Mouse (Mus musculus) layer of hippocampus, postnatal 36 days (tissue): ENCODE results near the gene Hes5. TPM values are rescaled to one million over a fixed set of nuclear protein-coding genes. Genes with fewer than 3 reads are reported as not detected.

Experiments used
- DNase-seq, 2 experiments: peaks; one replicate each; pipeline ENCODE4 v3.0.0; 2022
- total RNA-seq, 2 experiments: library from RNA; stranded (reverse); gene quantifications; 2 replicates each; pipeline ENCODE4 v1.2.3; 2021

Hes5 gene
- total RNA-seq, 2 experiments from 2014 or later: 17.6 to 28.1 TPM

DNA sequence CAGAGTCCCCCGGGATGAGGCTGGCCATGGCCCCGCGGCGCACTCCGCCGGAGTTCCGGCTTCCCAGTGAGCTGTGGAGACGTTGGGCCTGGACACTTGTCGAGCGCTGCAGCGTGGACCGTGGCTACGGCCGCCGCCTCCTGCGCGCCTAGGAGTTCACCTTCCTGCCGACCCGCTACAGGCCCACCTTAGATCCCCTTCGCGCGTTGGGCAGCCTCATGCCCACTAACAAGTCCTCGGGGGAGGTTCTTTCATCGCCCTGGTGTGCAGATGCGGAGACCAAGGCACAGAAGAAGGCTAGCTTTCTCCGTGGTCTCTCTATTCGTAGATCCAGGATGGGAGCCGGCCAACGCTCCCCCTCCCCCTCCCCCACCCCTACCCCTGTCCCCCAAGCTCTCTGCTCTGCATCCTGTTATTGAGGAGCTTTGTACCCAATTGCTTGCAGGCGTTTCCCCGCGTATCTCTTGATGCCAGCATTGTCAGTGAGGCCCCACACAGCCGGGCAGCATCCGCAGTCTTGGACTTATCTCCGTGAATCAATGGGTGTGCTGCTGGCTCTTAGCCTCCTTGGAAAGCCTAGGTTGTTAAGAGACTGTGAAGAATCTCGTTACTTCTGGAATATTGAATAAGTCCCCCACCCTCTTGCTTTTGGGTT, 4.0 kb downstream of the Hes5 start:
- DNase-seq: no peak

DNA sequence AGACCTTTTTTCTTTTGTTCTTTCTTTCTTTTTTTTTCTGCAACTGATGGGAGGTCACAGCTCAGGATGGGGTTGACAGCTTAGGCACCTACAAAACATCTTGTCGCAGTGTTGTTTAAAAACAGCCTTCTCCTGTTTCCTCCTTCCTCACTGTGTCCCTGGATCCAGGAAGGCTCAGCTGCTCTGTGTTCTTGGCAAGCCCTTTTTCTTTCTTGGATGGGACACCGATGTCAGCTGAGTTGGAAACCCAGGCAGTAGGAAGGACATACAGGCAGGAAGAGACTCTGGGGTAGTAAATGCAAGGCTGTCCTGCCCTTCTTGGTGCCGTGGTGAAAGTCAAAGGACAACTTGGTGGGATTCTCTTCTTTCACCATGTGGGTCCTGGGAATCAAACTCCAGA, 5.1 kb downstream of the Hes5 start:
- DNase-seq: no peak

DNA sequence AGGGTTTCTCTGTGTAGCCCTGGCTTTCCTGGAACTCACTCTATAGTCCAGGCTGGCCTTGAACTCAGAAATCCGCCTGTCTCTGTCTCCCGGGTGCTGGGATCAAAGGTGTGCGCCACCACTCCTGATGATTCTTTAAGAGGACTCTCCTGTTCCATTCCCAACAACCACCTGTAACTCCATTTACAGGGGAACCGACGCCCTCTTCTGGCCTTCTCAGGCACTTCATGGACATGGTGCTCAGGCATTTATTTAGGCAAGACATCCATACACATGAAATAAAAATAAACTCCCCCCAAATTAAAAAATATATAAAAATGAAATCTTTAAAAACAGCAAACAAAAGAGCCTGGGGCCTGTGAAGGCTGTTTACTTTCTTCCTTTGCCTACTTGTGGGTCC, 6.5 kb downstream of the Hes5 start:
- peak in 1 of 2 experiments; percentile 53 for DNase-seq

DNA sequence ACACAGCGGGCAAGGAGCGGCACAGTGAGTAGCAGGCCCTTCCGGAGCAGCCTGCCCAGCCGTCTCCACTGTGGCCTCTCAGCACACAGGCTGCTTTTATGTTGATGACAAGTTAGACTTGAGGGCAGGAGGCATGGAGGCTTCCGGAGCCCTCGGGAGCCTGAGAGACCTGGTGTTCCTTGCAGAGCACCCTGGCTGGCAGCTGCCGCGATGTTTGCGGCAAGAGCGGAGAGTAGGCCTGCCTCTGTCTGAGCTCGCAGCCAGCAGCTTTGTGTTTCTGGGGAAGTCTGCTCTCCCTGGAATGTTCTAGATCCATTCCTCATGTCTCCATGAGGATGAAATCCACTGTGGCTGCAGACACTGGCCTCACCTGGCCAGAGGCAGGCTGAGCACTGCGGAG, 11.8 kb downstream of the Hes5 start:
- no peak for DNase-seq

DNA sequence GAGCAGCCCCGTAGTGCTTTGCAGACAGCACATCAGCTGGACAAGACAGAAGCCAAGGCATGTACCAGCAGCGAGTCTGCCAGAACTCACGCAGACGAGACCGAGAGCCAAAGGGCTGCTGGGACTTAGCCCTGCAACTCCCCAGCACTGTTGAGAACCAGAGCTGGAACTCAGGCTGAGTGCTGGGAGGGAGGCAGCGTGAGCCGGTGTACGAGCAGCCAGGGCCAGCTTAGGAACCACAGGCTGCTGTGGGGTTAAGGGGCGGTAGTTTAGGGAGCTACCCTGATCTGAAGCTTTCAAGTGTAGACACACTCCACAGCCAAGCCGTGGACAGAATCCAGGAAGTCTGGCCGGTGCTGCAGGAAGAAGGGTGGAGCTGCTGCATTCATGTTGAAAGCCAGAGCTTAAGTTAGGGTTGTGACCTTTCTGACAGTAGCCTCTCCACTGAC, 13.5 kb downstream of the Hes5 start:
- DNase-seq: no peak

DNA sequence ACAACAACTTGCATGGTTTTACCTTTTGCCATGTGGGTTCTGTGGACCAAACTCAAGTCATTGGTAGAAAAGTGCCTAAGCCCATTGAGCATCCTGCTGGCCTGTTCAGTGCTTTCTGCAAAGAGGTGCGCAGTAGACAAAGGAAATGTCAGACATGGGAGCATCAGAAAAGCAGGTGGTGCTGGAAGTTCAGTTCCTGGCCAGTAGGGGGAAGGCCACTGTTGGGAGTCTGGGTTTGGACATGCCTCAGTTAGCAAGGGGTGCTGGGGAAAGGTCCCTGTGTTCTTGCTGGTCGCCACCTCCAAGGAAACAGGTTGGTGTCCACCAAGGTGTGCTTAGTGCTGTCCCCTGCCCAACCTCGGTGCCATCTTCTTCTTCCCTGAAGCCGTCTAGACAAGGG, 19.4 kb downstream of the Hes5 start:
- no peak for DNase-seq

DNA sequence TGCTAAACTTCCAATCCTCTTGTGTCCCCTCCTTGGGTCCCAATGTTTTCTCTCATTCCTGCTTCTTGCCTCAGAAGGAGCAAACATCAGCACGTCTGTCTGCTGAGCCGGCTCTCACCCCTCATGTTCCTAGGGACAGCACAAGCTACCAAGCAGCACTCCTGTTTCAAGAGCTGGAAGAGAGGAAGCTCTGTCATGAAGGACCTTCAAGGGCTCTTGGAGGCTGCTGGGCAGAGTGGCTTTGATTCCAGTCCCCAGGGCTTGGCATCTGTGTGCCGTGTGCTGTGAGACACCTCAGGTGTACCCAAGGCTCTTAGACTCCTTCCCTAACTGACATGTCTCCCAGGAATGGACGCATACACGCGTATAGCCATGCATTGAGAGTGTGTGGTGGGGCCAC, 20.4 kb downstream of the Hes5 start:
- DNase-seq: no peak

DNA sequence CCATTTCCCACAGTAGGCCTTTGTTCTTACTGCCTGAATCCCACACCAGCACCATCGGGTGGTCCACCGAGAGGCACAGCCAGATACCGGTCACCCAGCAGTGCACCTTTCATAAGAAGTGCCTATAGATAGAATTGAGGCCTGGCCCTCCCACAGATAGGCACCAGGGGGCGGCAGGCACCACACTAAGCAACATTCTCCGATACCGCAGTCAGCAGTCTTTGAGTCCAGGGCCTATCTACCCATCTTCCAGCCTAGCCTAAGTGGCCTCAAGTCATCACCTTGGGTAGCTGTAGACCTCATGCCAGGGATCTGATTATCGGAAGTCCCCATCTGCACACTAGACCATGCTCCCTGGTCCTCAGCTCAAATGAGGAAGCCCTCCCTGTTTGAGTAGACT, 20.8 kb downstream of the Hes5 start:
- peak; percentile 61 to 74 for DNase-seq

DNA sequence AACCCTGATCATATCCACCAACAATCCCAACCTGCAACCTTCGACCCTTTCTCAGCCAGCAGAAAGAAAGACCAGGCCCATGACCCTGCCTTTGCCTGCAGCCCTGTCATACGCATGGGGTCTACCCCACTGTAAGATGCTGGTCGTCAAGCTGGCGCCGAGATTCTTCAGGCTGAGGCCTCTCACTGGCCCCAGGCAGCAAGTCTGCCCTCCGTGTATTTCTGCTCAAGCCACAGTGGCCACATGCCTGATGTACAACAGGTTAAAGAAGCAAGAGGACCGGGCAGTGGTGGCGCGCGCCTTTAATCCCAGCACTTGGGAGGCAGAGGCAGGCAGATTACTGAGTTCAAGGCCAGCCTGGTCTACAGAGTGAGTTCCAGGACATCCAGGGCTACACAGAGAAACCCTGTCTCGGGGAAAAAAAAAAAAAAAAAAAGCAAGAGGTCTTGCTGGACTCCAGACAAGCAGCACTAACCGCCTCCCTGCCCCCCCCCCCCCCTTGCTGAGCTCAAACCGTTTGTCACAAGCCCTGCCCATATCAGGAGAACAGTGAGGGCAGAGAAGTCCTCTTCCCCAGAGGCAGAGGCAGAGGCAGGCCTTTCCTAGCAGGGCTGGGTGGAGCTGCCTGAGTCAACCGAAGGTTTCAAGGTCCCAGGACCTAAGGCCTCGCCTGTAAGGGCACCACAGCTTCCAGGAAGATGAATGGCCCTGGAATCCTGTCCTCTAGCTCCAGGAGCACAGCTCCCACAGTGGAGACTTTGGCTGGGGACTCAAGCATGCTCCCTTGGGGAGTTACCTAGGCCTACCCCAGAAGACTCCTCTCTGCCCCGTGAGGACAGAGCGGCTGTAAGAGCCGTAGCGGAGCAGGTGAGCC, 21.8 kb downstream of the Hes5 start:
- no peak for DNase-seq

DNA sequence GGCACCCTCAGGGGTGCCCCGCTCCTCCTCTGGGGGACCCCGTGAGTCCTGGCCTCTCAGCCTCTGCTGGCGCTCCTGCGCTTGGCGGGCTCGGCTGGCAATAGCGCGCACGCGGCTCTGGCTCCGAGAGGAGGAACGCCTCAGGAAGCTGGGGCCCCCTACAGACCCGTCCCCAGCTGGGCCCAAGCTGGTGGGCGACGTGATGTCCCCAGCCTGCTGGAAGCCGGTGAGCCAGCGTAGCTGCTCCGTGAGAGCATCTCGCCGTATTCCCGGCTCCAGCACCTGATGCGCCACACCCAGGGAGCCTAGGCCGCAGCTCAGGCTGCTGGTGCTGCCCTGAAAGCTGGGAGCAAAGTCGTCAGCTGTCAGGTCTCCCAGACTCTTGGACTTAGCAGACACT, 23.0 kb downstream of the Hes5 start:
- no peak for DNase-seq

DNA sequence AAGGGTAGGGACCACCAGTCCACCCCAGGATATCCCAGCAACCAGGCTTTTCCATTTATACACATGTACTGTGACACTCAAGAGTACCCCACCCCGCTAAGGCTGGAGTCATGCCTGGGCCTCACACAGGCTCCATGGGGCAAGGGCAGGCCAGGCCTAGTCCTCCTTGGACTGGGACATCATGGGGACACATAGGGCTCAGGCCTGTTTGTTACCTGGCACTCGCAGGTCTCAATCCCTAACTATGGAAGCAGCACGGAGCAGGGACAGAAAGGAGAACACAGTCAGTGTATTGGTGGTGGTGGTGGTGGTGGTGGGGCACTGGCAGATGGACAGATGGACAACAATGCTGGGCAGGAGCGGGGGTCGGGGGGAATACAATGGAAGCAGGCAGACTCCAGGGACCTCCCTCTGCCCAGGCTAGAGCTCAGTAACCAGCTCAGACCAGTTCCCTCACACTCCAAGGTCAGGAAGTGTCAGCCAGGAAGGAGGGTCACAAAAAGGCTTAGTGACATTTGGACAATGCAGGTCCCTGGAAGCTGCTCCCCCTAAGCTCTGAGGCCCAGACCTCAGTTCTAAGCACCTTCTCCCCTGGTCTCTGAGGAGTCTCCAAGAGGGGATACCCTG, 24.5 kb downstream of the Hes5 start:
- DNase-seq: no peak

DNA sequence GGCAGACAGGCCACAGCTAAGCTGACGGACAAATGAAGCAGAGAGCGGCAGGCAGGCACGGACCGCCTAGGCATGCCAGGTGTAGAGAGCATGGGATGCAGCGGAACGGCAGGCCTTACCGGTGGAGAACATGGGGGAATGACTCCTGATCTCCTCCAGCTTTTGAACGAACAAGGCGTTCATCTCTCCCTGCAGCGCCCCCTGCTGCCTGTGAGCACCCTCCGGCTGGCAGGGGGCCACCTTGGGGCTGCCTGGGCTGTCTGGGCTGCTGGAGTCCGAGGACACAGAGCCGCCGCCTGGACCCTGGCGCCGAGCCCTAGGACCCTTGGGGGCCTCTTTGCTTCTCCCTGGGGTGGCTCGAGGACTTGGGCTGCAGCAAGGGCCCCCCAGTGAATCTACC, 25.4 kb downstream of the Hes5 start:
- DNase-seq: peak; percentile 75 to 80

DNA sequence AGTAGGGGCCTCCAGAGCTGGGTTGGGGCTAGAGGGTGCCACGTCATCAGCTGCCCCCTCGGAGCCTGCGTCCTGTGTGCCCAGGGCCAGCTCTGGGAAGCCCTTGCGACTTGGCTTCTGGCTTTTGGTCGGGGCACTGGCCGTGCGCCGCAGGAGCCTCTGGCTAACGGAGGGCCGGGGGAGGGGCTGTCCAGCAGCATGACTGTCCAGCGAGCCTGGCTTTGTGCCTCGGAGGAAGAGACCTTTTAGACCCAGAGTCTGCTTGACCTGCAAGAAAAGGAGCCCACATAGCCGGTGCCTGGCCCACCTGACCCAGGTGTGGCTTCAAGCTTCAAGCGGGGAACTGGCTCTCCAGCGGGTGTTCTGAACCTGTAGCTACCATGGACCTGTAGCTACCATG, 26.0 kb downstream of the Hes5 start:
- no peak for DNase-seq

DNA sequence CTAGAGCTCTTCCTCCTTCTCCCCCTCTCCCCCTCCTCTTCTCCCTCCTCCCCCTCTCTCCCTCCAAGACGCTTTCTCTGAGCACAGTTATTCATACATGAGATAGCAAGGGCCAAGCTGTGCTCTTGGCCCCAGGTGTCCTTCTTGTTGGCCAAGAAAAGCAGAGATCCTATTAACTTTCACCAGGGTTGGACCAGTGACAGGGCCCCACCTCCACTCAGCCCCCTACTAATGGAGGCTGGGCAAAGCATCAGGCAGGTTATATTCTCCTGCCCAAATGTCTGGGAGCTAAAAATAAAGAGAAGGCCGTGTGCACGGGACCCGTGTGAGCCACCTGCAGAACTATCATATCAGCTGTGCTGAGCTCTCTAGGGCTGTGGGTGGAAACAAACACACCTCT, 34.2 kb downstream of the Hes5 start:
- no peak for DNase-seq

DNA sequence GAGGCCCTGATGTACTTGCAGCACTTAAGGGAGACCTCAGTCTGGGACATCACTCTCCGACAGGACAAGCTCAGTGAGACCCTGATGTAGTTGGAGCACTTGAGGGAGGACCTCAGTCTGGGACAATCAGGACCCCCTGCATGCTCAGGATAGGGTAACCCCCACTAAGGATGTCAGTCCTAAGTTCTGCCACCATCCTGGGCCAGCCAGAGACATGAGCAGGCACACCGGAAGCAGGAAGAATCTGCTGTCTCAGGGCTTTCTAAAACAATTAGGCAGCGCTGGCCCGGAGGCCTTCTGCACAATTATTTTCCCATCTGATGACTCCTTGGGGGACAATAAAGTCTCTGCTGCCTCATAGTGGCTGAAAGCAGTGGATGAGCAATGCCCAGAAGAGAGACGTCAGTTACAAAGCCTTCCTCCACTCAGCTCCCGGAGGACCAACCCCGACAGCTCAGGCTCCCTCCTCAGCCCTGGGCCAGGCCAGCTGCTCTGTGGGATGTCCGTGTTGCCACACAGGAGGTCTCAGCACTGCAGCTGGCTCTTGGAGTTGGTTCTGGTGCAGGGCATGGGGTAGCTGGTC, 35.9 kb downstream of the Hes5 start:
- no peak for DNase-seq

DNA sequence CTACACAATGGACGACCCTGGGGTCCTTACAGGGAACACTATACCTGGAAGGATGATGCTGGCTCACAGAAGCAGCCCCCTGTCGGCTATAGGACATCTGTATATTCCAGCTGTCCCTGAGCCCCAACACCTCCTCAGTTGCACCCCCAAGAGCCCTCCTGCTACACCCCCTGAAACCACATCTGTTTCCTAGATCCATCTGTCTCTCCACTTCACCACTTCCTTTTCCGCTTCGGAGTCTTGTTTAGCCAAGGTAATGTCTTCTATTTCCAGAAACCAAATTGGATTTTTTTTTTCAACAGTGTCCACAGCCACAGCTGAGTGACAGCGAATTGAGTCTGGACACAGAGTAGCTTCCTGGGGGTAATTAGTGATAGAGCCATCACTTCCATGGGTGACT, 38.7 kb downstream of the Hes5 start:
- DNase-seq: no peak

DNA sequence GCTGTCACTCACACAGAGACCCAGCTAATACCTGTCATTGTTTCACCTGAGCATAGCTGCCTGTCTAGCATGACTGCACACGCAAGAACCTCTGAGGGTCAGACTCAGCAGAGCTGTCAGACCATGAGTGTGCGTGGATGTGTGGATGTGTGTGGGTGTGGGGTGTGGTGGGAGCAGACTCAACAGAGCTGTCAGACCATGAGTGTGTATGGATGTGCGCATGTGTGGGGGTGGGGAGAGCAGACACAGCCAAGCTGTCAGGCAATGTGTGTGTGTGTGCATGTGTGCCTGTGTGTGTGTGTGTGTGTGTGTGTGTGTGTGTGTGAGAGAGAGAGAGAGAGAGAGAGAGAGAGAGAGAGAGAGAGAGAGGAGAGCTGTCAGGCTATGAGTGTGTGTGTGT, 44.6 kb downstream of the Hes5 start:
- DNase-seq: no peak

DNA sequence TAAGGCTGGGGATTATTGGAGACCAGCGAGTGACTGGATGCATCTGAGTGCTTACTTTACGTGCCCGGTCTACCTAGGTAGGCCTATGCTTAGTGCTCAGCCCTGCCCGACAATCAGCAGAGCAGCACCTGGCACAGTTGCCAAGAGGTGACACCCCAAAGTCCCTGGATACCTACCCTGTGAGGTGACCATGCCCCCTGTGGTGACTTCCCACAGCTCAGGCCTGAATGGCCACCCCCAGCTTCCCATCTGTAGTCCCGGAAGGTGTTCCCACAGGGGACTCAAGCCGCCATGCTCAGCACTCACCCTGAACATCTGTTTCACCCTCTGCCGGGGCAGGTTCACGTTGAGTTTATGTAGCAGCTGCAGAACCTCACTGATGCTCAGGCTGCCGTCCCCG, 45.6 kb downstream of the Hes5 start:
- DNase-seq: no peak

DNA sequence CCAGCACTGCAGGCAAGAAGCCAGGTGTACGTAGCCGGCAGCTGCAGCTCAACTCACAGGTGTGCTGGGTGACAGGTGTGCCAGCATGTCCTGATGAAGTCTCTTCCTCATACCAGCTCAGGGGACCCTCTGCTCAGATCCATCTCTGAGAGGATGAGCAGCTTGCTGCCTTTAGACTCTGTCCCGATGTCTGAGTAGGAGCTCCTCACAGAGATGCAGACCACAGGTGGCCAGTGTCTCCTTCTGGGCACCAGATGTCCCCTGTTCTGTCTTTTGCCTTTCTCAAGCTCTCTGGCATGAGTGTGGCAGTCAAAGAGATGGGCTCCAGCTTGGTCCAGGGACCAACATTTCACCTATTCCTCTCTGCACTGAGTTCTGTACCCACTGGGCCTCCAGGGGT, 46.9 kb downstream of the Hes5 start:
- DNase-seq: no peak

DNA sequence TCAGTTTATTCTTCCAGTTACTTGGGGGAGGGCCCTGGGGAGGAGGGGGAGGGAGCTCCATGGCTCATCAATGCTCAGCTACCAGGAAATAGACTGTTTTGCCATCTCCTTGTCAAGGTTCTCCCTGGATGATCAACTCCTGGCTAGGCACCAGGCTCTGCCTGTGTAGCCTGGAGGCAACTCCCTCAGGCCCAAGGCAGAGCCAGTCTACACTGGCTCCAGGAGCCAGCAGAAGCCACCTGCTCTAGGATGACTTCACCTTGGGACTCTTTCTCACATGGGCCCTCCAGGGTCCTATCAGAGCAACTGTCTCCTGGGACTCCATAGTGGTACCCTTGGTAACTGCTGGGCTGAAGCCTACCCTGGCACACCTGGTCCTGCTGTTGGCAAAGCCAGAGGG, 47.4 kb downstream of the Hes5 start:
- DNase-seq: no peak

DNA sequence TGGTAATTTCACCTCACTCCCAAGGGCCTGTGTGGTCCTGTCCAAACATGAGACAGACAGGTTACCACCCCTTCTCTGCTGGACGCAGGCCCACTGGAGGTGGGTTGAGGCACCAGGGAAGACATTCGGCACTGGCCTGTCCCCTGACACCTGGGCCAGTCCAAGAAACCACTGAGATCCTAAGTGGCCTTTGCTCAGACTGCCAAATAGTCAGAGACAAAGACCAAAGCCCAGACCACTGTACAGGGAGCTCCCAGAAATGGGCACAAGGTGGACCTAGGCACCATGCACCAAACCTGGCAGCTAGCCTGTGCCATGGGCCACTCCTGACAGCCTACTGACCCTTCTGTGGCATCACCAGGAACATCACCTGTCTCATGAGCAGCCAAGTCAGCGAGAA, 48.5 kb downstream of the Hes5 start:
- no peak for DNase-seq

DNA sequence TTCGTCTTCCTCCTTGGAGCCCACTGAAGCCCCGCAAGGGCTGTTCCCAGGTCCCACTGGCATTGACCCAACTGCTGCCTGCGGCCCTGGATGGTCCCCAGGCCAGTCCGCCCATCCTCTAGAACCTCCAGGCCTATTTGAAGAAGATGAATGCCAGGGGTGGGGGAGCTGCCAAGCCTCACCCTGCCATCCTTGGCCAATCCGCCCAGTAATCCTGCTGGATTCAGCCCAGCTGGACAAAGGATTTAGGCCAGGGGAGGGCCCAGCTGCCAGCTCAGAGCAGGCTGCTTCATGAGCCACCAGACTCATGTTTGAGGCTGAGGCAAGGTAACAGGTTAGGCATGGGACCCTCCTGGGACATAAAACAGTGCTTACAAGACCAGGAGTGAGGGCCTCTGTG, 50.1 kb downstream of the Hes5 start:
- DNase-seq: peak in 1 of 2 experiments; percentile 54

DNA sequence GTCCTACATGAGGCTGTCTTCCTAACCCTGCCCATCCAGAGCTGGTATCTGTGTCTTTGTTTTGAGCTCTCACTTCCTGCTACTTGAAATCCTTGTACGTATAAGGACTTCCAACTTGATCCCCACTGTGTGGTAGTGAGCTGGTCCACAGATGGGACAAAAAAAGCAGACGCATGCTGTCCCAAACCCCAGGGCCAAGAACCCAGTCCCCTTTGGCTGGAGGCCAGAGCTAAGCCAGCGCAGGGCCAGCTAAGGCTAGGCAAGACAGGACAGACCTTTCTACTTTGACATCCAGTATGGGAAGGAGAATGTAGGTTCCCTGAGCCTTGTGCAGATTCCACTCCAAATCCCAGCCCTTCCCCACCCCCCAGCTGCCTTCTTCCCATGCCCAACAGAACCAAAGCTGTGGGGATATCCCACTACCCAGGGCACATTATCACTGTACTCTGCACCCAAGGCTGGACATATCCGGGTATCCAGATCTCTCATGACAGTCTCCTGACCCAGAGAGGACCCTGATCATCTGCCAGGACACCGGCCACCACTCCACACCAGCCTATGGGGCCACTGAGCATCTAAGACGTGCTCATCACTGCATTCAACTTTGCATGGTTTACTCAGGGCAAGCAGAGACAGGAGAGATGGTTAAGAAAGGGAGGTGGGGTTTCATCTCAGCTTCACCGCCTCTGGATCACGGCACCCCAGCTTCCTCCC, 50.7 kb downstream of the Hes5 start:
- no peak for DNase-seq
